Mouse (Mus musculus) heart, adult 2 months (tissue): Measurements from ENCODE around the gene Hhipl1.

Source experiments
- CTCF ChIP-seq: fragments of 200-600 bp; IDR thresholded peaks from 2 replicates; pipeline ENCODE4 v1.8.1; 2022; ENCODE audit warnings: antibody characterized with exemption, mild to moderate bottlenecking, moderate library complexity
- EP300 ChIP-seq: fragments of 200-500 bp; IDR thresholded peaks from 2 replicates; pipeline ENCODE4 v1.6.1; 2011; ENCODE audit warnings: low read depth, low read length, control low read depth; ENCODE audit not compliant: insufficient read depth

DNA sequence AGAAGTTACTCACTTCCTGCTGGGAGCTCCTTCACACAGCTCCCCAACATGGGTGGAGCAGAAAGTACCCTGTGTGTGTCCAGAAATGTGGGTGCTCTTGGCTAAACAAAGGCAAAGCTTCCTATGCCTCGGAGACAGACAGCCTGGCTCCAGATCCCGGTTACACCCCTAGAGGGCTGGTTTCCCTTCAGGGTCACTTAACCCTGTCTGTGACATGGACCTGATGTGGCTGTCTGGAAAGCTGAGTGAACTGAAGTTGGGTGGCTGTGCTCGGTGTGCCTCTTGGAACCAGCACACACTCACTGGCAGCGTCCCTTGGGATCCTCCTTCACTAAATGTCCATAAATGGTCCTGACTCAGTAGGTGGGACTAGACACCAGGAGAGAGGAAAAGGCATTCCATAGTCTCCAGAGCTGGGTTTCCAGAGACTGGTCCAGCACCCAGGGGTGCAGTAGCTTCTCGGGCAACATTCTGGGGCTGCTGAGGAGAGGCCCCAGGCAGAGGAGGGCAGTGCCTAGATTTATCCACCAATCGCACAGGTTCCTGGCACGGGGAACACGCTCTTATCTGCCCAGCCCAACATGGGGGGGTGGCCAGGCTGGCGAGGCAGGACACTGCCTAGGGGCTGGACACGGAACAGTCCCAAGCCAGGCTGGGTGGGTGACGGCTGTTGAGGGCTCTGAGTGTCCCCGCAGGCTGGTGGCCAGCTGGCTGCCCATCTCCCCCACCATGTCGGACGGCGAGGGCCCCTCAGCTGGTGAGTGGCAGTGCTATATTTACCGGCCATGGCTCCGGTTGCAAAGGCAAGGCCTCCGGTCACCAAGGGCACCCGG lies 64.7 kb downstream of the Hhipl1 start, which contains the start of gene Eml1:
- TF ChIP-seq CTCF (peak; percentile 50), EP300 (peak; percentile 77)
